Mouse (Mus musculus) liver, adult 2 months (tissue): ENCODE measurements around the gene Lrp6. TPM values are rescaled to one million over a fixed set of nuclear protein-coding genes. Genes with fewer than 3 reads are reported as not detected.

Source experiments
- DNase-seq: peaks from one replicate; pipeline ENCODE4 v3.0.0-alpha.2; 2011; ENCODE audit warnings: low read depth, low spot score; ENCODE audit errors: extremely low read depth
- H3K27ac ChIP-seq: fragments of 200-500 bp; replicated peaks from 2 replicates; pipeline ENCODE4 v1.5.1; 2012; ENCODE audit warnings: low read depth, mild to moderate bottlenecking, control low read depth, inconsistent platforms, low read length; ENCODE audit not compliant: insufficient read depth
- H3K27me3 ChIP-seq: fragments of 200-500 bp; 2 replicates; pipeline ENCODE4 v1.6.1; 2012; ENCODE audit warnings: mild to moderate bottlenecking, moderate library complexity, low read length, inconsistent platforms; ENCODE audit not compliant: control insufficient read depth, insufficient read depth
- H3K36me3 ChIP-seq: fragments of 200-500 bp; 2 replicates; pipeline ENCODE4 v1.6.1; 2012; ENCODE audit warnings: low read length, inconsistent platforms; ENCODE audit not compliant: control insufficient read depth, insufficient read depth
- H3K4me1 ChIP-seq: fragments of 200-500 bp; 2 replicates; pipeline ENCODE4 v1.6.1; 2011; ENCODE audit warnings: low read length; ENCODE audit not compliant: control insufficient read depth, insufficient read depth
- H3K4me3 ChIP-seq: fragments of 200-500 bp; 2 replicates; pipeline ENCODE4 v1.5.1; 2011; ENCODE audit warnings: low read depth, mild to moderate bottlenecking, control low read depth, low read length, moderate library complexity; ENCODE audit not compliant: insufficient read depth
- H3K79me2 ChIP-seq: fragments of 200-500 bp; 2 replicates; pipeline ENCODE4 v1.6.1; 2012; ENCODE audit warnings: inconsistent platforms, mild to moderate bottlenecking, low read length, moderate library complexity; ENCODE audit not compliant: control insufficient read depth, insufficient read depth
- H3K9ac ChIP-seq: fragments of 200-500 bp; 2 replicates; pipeline ENCODE4 v1.6.1; 2012; ENCODE audit warnings: low read depth, mild to moderate bottlenecking, control low read depth, inconsistent platforms, low read length
- CTCF ChIP-seq: fragments of 200-500 bp; IDR thresholded peaks from 2 replicates; pipeline ENCODE4 v1.5.1; 2011; ENCODE audit warnings: low read depth, low read length, control low read depth
- POLR2A ChIP-seq: fragments of 200-500 bp; IDR thresholded peaks from 2 replicates; pipeline ENCODE4 v1.6.1; 2011; ENCODE audit warnings: low read length, control low read depth; ENCODE audit not compliant: insufficient read depth; ENCODE audit errors: extremely low read depth
- WGBS: fragments of 180-500 bp; shearing (Covaris S2); methylation state at CpG from one replicate; pipeline ENCODE4 v1.1.7; 2018; 5-methylcytosine and 5-hydroxymethylcytosine counted together
- polyA plus RNA-seq: library from polyadenylated mRNA; depleted of rRNA; stranded (reverse); fragments of >200 nt; gene quantifications from 2 replicates; pipeline ENCODE4 v1.2.3, GENCODE M21; 2012
- total RNA-seq: library from RNA; depleted of rRNA; stranded (reverse); fragments of >200 nt; gene quantifications from 2 replicates; pipeline ENCODE4 v1.2.3, GENCODE M21; 2014

Gene Lrp6
- total and polyA plus RNA-seq, 2 experiments = 15.0 to 48.2 TPM

DNA sequence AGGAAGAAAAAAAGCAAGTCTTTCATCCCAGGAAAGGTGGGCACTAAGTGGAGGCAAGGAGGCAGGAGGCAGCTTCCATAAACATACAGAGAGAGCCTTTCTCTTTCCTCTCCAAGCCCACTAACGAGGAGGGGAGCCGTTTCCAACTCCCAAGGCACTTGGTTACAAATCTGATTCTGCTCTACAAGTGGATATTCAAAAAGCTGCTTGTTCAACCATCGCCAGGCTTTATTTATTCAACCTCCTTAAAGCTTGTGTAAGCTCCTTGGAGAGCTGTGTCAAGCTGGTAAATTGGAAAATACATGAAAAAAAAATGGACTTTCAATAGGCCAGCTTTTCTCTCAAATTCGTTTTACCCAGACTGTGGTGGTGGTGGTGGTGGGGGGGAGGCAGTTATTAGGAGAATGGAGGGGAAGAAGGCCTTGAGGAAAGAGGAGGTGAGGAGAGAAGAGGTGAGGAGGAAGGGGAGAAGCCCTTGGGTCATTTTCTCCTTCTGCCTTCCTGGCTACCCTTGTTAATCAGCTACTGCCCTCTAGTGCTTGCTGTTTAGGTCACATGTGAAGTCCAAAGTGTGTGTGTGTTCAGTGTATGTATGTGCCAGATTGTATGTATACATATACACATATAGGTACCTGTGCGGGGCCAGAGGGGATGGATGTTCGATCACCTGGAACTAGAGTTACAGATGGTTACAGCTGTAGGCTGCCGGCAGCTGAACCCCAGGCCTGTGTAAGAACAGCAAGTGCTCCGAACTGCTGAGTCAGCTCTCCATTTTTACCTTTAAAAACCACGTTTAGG lies 40.4 kb upstream of the Lrp6 start:
- peak; percentile 69 for DNase-seq
- Histone ChIP-seq H3K4me1 (peaks cover 2% of the 10 kb centered on the region), H3K27ac (no peak overlapping the region), H3K79me2 (no peaks in the 10 kb centered on the region), H3K9ac (no peak overlapping the region), H3K36me3 (no peaks in the 10 kb centered on the region), H3K4me3 (no peak overlapping the region), H3K27me3 (no peaks in the 10 kb centered on the region)
- peak; percentile 43 for TF ChIP-seq CTCF
- TF ChIP-seq POLR2A = no peak
- 38% methylated on average over 9 of the region's 9 CpGs for WGBS

GRCm38 (mm10) chr6:134606540-134606939 lies 39.8 kb upstream of the Lrp6 start:
- no peaks in the 10 kb centered on the region for H3K36me3 ChIP-seq
- H3K4me1 ChIP-seq = peaks cover 2% of the 10 kb centered on the region
- H3K79me2 ChIP-seq = no peaks in the 10 kb centered on the region
- no peak overlapping the region for H3K9ac ChIP-seq
- no peak overlapping the region for H3K27ac ChIP-seq
- DNase-seq = peak; percentile 60
- H3K4me3 ChIP-seq = no peak overlapping the region
- TF ChIP-seq POLR2A = no peak
- no peaks in the 10 kb centered on the region for H3K27me3 ChIP-seq
- WGBS = 36% methylated on average over 6 of the region's 6 CpGs

DNA sequence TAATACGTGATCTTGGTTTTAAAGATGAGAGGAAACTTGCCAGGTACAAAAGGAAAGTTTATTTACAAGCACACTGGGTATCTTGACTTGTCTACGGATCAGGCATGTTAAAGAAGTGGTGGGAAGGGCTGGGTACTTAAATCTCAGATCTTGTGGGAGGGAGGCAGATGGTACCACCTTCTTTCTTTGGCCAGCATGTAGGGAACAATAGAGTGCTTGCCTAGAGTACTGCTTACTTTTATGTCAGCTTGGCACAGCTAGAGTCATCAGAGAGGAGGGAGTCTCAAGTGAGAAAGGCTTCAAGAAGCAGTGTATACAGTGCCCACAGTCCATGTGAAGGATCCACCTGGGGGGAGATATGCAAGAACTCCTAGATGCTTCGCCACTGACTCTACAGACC lies 38.4 kb upstream of the Lrp6 start:
- H3K4me3 ChIP-seq = no peak overlapping the region
- H3K4me1 ChIP-seq = peaks cover 4% of the 10 kb centered on the region
- no peaks in the 10 kb centered on the region for H3K79me2 ChIP-seq
- H3K36me3 ChIP-seq = no peaks in the 10 kb centered on the region
- DNase-seq = no peak
- H3K27ac ChIP-seq = no peak overlapping the region
- H3K27me3 ChIP-seq = no peaks in the 10 kb centered on the region
- TF ChIP-seq POLR2A = no peak
- TF ChIP-seq CTCF = no peak
- WGBS = 99% methylated on average over 3 of the region's 3 CpGs
- H3K9ac ChIP-seq = no peak overlapping the region

DNA sequence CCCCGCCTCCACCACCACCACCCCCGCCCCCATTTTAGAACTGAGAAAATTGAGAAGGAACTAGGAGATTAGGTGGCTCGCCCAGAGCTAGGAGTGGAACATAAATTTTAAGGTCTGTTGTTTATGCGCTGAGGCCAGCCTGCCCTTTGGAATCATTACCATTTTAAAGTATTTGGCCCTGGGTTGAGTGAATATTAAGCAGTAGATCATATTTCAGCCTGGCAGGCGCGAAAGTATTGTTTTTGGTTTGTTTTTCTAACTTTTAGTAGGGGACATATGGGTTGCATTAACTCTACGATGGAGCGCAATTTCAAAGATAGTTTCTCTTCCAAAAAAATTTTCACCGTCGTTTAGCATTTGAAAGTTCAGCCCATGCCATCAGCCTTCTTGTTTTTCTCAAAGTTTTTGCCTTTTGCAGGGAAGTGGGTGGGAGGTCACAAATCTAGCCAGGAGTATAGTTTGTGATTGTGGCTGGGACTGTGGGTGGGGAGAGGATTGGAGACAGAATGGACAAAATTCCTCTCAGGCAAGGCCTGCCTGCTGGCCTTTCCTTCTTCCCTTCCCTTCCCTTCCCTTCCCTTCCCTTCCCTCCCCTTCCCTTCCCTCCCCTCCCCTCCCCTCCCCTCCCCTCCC lies 35.7 kb upstream of the Lrp6 start:
- DNase-seq = no peak
- no peak overlapping the region for H3K9ac ChIP-seq

DNA sequence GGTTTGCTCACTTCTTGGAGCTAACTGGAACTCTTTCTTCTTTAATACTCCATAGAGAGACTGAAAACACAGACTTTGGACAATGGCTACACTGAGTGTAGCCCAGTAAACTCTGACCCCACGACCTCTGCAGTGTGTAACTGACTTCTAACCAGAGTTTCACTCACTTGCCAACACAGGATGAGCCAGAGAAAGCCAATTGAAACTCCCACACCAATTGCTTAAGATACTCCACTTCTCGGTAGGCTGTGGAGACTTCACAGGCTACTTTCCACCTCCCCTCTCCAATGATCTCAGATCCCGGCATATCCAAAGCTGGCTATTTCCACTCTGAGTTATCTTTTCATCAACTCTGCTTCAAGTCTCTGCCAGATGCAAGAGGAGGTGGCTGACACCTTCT lies 35.0 kb upstream of the Lrp6 start:
- 16% methylated on average over 3 of the region's 3 CpGs for WGBS
- no peaks in the 10 kb centered on the region for H3K36me3 ChIP-seq
- no peaks in the 10 kb centered on the region for H3K79me2 ChIP-seq
- DNase-seq = peak; percentile 96
- no peak for TF ChIP-seq POLR2A
- TF ChIP-seq CTCF = no peak
- peaks cover 5% of the 10 kb centered on the region for H3K4me1 ChIP-seq
- no peak overlapping the region for H3K9ac ChIP-seq
- peak overlapping the region; percentile 37 for H3K27ac ChIP-seq
- H3K4me3 ChIP-seq = no peak overlapping the region
- H3K27me3 ChIP-seq = no peaks in the 10 kb centered on the region

More for the DNA sequence above, 35.7 kb upstream of the Lrp6 start:
- Histone ChIP-seq H3K27me3 (no peaks in the 10 kb centered on the region), H3K36me3 (no peaks in the 10 kb centered on the region), H3K79me2 (no peaks in the 10 kb centered on the region), H3K27ac (no peak overlapping the region), H3K4me3 (no peak overlapping the region), H3K4me1 (peaks cover 6% of the 10 kb centered on the region)
- TF ChIP-seq POLR2A (no peak), CTCF (no peak)
- WGBS = 47% methylated on average over 10 of the region's 10 CpGs

DNA sequence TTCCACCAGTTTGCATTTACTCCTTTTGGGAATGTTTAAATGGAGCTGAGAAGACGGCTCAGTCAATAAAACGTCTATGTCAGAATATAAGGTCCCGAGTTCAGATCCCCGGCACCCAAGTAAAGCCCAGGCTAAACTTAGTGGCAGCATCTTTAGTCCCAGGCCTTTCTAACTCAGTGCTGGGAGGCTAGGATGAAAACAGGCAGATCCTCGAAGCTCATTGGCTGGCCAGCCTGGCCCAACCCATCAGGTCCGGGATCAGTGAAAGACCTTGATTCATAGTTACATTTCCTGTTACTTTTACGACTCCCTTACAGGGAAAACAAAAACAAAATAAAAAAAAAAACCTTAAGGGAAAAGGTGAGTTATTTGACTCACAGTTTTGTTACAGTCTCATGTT lies 34.4 kb upstream of the Lrp6 start:
- Histone ChIP-seq H3K4me3 (no peak overlapping the region), H3K36me3 (no peaks in the 10 kb centered on the region), H3K9ac (no peak overlapping the region), H3K4me1 (peaks cover 5% of the 10 kb centered on the region), H3K27me3 (no peaks in the 10 kb centered on the region), H3K79me2 (no peaks in the 10 kb centered on the region), H3K27ac (peak overlapping the region; percentile 37)
- TF ChIP-seq CTCF = no peak
- TF ChIP-seq POLR2A = no peak
- WGBS = 57% methylated on average over 7 of the region's 7 CpGs
- DNase-seq = no peak
